Mouse (Mus musculus) kidney, embryonic 15.5 days (tissue): ENCODE measurements around the gene Klhl15. TPM values are rescaled to one million over a fixed set of nuclear protein-coding genes. Genes with fewer than 3 reads are reported as not detected.

ENCODE experiments used
- ATAC-seq: fragments of 200-750 bp; cut with Nextera tagmentation; replicated peaks from 2 replicates; pipeline ENCODE4 v1.8.0; 2017; ENCODE audit warnings: moderate TSS enrichment; ENCODE audit not compliant: low FRiP score
- H3K27ac ChIP-seq: fragments of 300-500 bp; sonication (generic); 2 replicates; pipeline ENCODE4 v1.5.1; 2015; ENCODE audit warnings: mild to moderate bottlenecking, inconsistent platforms
- H3K27me3 ChIP-seq: fragments of 300-500 bp; sonication (generic); 2 replicates; pipeline ENCODE4 v1.6.1; 2015; ENCODE audit warnings: inconsistent platforms
- H3K36me3 ChIP-seq: fragments of 300-500 bp; sonication (generic); 2 replicates; pipeline ENCODE4 v1.6.1; 2015; ENCODE audit warnings: inconsistent platforms
- H3K4me1 ChIP-seq: fragments of 300-500 bp; sonication (generic); 2 replicates; pipeline ENCODE4 v1.6.1; 2015; ENCODE audit warnings: inconsistent platforms
- H3K4me2 ChIP-seq: fragments of 300-500 bp; sonication (generic); 2 replicates; pipeline ENCODE4 v1.6.1; 2015; ENCODE audit warnings: moderate library complexity, mild to moderate bottlenecking, inconsistent platforms
- H3K4me3 ChIP-seq: fragments of 300-500 bp; sonication (generic); replicated peaks from 2 replicates; pipeline ENCODE4 v1.5.1; 2015; ENCODE audit warnings: mild to moderate bottlenecking, inconsistent platforms
- H3K9ac ChIP-seq: fragments of 300-500 bp; sonication (generic); 2 replicates; pipeline ENCODE4 v1.6.1; 2015; ENCODE audit warnings: mild to moderate bottlenecking, inconsistent platforms
- H3K9me3 ChIP-seq: fragments of 300-500 bp; sonication (generic); replicated peaks from 2 replicates; pipeline ENCODE4 v1.6.1; 2016; ENCODE audit warnings: inconsistent platforms
- WGBS: fragments of 180-500 bp; shearing (Covaris S2); methylation state at CpG from one replicate; pipeline ENCODE4 v1.1.7; 2015; ENCODE audit warnings: mixed read lengths; 5-methylcytosine and 5-hydroxymethylcytosine counted together
- microRNA-seq: library from miRNA; unstranded; fragments of <30 nt; microRNA quantifications from one replicate; pipeline ENCODE4, GENCODE M21; 2016
- polyA plus RNA-seq: library from polyadenylated mRNA; unstranded; fragments of >200 nt; fragmentation: Nextera tagmentation; extraction: Ambion mirVana; gene quantifications from 2 replicates; pipeline ENCODE4 v1.2.1, GENCODE M21; 2015

Gene Klhl15
- polyA plus RNA-seq, 1 experiment from 2014 or later: 8.3 TPM

DNA sequence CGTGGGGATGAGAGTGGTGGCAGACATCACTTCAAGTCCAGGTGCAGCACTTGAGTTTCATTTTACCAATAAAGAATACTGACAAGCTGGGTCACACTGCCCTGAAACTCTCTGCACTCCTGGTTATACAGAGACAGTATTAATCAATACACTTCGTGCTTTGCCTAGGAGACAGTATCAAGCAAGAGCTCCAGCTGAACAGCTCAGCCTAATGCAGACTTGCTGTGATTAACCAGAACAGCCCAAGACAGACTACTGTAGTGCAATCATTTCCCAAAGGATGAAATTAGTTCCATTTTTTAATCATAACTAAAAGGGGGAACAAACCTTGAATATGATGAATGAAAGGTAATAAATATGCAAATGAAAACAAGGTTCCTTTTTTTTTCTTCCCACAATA lies 68.5 kb downstream of the Klhl15 start:
- Histone ChIP-seq H3K36me3 (no peaks in the 10 kb centered on the region), H3K4me2 (no peak overlapping the region), H3K4me1 (no peaks in the 10 kb centered on the region), H3K27me3 (peaks cover 57% of the 10 kb centered on the region), H3K9me3 (no peaks in the 10 kb centered on the region), H3K27ac (no peak overlapping the region), H3K4me3 (no peak overlapping the region), H3K9ac (no peak overlapping the region)
- 55% methylated on average over 2 of the region's 2 CpGs for WGBS
- ATAC-seq: no peak

DNA sequence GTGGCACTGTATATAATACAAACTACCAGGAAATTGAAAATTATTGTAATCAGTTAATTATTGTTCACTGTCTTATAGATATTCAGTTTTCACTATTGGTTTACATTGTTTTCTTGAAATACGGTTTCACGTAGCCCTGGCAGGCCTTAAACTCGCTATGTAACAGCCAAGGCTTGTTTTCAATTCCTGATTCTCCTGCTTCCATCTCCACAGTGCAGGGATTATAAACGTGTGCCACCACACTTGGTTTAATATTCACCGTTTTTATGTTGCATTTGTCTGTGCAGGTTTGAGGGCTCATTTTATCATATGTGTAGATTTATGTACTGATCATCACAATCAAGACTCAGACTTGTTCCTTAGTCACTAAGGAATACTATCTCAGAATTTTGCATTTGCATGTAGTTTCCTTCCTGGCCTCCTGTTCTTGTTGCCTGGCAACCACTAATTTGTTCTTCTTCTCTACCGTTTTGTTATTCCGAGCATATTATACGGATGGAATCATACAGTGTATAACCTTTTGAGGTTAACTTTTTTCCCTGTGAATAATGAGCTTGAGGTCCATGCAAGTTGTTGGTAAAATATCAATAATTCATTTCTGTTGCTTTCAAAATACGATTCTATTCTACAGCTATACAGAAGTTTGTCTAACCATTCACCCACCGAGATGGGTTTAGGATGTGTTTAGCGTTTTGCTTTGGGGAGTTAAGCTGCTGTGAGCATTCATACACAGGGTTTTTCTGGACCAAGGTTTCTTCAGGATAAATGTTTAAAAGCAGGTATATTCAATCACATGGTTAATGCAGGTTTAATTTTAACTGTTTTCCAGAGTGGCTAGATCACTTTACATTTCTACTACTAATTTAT lies 86.9 kb downstream of the Klhl15 start:
- Histone ChIP-seq H3K27ac (no peak overlapping the region), H3K9me3 (no peaks in the 10 kb centered on the region), H3K4me1 (no peaks in the 10 kb centered on the region), H3K9ac (no peak overlapping the region), H3K36me3 (no peaks in the 10 kb centered on the region), H3K4me3 (no peak overlapping the region), H3K4me2 (no peak overlapping the region), H3K27me3 (peaks cover 52% of the 10 kb centered on the region)
- 80% methylated on average over 11 of the region's 11 CpGs for WGBS
- ATAC-seq: no peak

Small RNA genes within 50 kb of the gene (microRNA-seq; reads per million reads assigned to microRNA genes)
- gene Mir7673: not detected

Other genes starting within 250 kb of the Klhl15 start
- 30.0 and 32.4 TPM in 2 replicates for gene Zfx, start 110.9 kb upstream of the Klhl15 start, polyA plus RNA-seq
- 74.7 and 79.2 TPM in 2 replicates for gene Eif2s3x, start 21.7 kb upstream of the Klhl15 start, polyA plus RNA-seq
- 0.12 TPM in 1 of 2 replicates, not detected in the other for gene Fam90a1b, start 132.2 kb downstream of the Klhl15 start, polyA plus RNA-seq
- 96.9 and 118 TPM in 2 replicates for gene Apoo, start 132.5 kb downstream of the Klhl15 start, polyA plus RNA-seq